Mouse (Mus musculus) forebrain, embryonic 16.5 days (tissue): ENCODE data around the gene Casq2. TPM values are rescaled to one million over a fixed set of nuclear protein-coding genes. Genes with fewer than 3 reads are reported as not detected.

Source experiments
- ATAC-seq: fragments of 200-750 bp; cut with Nextera tagmentation; 2 replicates; pipeline ENCODE4 v1.8.0; 2017; ENCODE audit warnings: mild to moderate bottlenecking, moderate library complexity
- H3K27ac ChIP-seq: fragments of 300-500 bp; sonication (generic); 2 replicates; pipeline ENCODE4 v1.5.1; 2014; ENCODE audit warnings: low read length, control low read depth
- H3K27me3 ChIP-seq: fragments of 300-500 bp; sonication (generic); replicated peaks from 2 replicates; pipeline ENCODE4 v1.6.1; 2014; ENCODE audit warnings: low read length; ENCODE audit not compliant: control insufficient read depth, insufficient read depth
- H3K36me3 ChIP-seq: fragments of 300-500 bp; sonication (generic); 2 replicates; pipeline ENCODE4 v1.6.1; 2014; ENCODE audit not compliant: control insufficient read depth, insufficient read depth
- H3K4me1 ChIP-seq: fragments of 300-500 bp; sonication (generic); replicated peaks from 2 replicates; pipeline ENCODE4 v1.6.1; 2014; ENCODE audit warnings: low read length; ENCODE audit not compliant: control insufficient read depth, insufficient read depth
- H3K4me2 ChIP-seq: fragments of 300-500 bp; sonication (generic); 2 replicates; pipeline ENCODE4 v1.6.1; 2014; ENCODE audit warnings: mild to moderate bottlenecking, low read length, control low read depth
- H3K4me3 ChIP-seq: fragments of 300-500 bp; sonication (generic); replicated peaks from 2 replicates; pipeline ENCODE4 v1.5.1; 2014; ENCODE audit warnings: mild to moderate bottlenecking, low read length, control low read depth
- H3K9ac ChIP-seq: fragments of 300-500 bp; sonication (generic); replicated peaks from 2 replicates; pipeline ENCODE4 v1.6.1; 2014; ENCODE audit warnings: low read depth, low read length, control low read depth
- H3K9me3 ChIP-seq: fragments of 300-500 bp; sonication (generic); 2 replicates; pipeline ENCODE4 v1.6.1; 2016; ENCODE audit warnings: low read length; ENCODE audit not compliant: control insufficient read depth
- WGBS: fragments of 180-500 bp; shearing (Covaris S2); extraction: QIAGEN DNeasy Blood & Tissue Kit; methylation state at CpG from one replicate; pipeline ENCODE4 v1.1.7; 2014; 5-methylcytosine and 5-hydroxymethylcytosine counted together
- polyA plus RNA-seq: library from polyadenylated mRNA; unstranded; fragments of >200 nt; fragmentation: Nextera tagmentation; extraction: Ambion mirVana; gene quantifications from 2 replicates; pipeline ENCODE4 v1.2.1, GENCODE M21; 2015

The Casq2 gene
- polyA plus RNA-seq, 1 experiment from 2014 or later = 0.33 TPM

DNA sequence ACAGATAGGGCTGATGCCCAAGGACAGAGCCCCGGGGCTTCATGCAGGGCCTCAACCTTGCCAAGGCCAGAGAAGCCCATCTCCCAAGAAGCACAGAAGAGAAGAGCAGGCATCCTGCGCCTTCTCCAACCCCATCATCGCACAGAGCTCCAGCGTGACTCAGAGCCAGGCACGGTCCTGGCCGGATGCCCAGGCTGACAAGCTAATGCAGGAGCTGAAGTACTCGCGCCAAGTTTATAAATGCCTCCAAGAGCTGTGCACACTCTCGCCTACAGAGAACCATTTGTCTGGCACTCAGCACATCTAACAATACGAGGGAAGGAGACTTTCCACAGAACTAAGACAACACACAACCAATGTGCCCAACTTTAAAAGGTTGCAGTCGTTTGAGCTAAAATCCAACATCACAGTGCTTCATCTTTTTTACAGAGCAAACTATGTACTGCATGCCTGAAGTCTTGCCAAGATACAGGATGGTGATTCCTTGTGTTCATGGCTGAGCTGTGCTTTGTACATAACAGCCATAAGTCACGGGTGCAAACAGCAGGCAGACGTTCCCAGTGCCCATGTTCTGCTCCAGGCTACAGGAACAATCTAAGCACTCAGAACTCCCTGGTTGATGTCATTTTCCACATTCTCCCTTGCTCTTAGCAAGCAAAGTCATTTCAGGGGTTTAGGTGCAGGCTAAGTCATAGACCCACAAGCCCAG lies 83.1 kb downstream of the Casq2 start:
- ATAC-seq = peak; percentile 98
- H3K9me3 ChIP-seq = no peaks in the 10 kb centered on the region
- H3K4me3 ChIP-seq = no peak overlapping the region
- no peaks in the 10 kb centered on the region for H3K27me3 ChIP-seq
- H3K4me2 ChIP-seq = peak overlapping the region; percentile 23; the same call in 1 of the 2 replicates
- H3K27ac ChIP-seq = peak overlapping the region; percentile 72
- WGBS = 20% methylated on average over 13 of the region's 13 CpGs
- no peaks in the 10 kb centered on the region for H3K36me3 ChIP-seq
- H3K9ac ChIP-seq = no peak overlapping the region
- H3K4me1 ChIP-seq = peaks cover 24% of the 10 kb centered on the region

DNA sequence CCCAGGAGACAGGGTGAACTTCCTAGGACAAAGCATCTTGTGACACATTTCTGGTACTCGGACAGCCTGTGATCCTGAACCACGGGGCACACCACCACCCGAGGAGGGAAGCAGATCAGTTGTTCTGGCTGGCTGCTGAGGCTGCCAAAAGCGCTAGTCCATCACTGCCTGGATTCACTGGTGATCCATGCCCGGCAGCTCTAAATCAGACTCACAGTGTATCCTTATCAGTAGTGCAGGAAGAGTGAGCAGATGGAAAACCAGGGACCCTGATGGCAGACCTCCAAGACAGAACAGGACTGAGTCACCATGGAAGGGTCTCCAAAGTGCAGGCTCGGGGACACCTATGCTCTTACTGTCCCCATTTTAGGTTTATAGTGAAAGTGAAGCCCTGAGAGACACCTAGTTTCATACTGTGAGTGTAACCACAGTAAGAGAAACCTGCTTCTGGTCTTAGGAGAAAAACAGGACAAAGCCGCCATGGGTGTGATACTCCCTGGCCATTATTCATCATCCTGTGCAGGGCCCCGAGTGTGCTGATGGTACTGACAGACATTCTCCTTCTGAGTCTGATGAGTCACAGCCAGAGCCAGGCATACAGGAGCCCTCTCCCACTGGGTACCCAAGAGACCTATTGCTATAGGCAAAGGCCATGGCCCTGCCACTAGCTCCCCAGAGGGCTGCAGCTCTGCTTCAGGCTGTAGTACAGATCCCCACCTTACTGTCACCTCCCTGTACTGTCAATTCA lies 88.1 kb downstream of the Casq2 start:
- Histone ChIP-seq H3K4me2 (no peak overlapping the region), H3K4me3 (no peak overlapping the region), H3K4me1 (peaks cover 7% of the 10 kb centered on the region), H3K27me3 (no peaks in the 10 kb centered on the region), H3K9ac (no peak overlapping the region), H3K36me3 (no peaks in the 10 kb centered on the region), H3K27ac (no peak overlapping the region), H3K9me3 (no peaks in the 10 kb centered on the region)
- WGBS = 69% methylated on average over 8 of the region's 8 CpGs
- ATAC-seq = no peak

DNA sequence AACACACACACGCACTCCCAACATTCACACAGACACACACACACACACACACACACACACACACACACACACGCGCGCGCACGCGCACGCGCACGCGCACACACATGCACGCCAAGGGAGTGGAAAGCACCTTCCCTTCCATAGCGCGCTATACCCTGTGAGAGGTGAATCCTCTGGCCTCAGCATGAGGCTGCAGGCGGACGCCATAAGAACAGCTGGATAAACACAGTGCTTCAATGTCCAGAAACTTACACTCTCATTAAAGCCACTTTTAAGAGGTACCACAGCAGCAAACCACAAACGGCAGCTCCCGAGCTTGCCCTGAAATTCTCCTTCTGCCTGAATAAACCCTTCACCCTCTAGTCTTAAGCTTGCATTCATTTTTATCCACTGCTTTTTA lies 89.5 kb downstream of the Casq2 start:
- 89% methylated on average over 17 of the region's 18 CpGs for WGBS
- no peak overlapping the region for H3K4me3 ChIP-seq
- no peak overlapping the region for H3K9ac ChIP-seq
- H3K36me3 ChIP-seq = no peaks in the 10 kb centered on the region
- H3K27ac ChIP-seq = no peak overlapping the region
- no peaks in the 10 kb centered on the region for H3K27me3 ChIP-seq
- H3K4me1 ChIP-seq = no peaks in the 10 kb centered on the region
- no peaks in the 10 kb centered on the region for H3K9me3 ChIP-seq
- ATAC-seq = no peak
- H3K4me2 ChIP-seq = no peak overlapping the region

DNA sequence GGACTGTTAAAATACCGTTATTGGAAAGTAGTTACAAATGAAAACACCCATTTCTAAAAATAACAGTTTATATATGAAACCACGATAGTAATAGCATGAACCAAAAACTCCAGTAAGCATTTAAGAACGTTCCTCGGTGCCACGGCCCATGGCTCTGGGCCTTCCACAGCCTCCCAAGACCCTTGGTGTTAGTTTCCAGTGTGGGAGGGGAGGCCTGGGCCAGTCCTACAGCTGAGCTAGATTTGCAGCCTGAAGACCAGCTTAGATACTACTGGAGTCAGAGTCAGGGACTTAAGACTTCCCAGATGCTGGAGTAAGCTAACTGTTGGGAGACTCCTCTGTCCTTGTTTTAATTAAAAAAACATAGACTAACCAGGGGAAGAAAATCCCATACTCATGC lies 89.9 kb downstream of the Casq2 start:
- H3K4me1 ChIP-seq = no peaks in the 10 kb centered on the region
- no peaks in the 10 kb centered on the region for H3K9me3 ChIP-seq
- no peak overlapping the region for H3K27ac ChIP-seq
- no peak overlapping the region for H3K4me2 ChIP-seq
- H3K27me3 ChIP-seq = no peaks in the 10 kb centered on the region
- H3K4me3 ChIP-seq = no peak overlapping the region
- no peak overlapping the region for H3K9ac ChIP-seq
- 82% methylated on average over 5 of the region's 5 CpGs for WGBS
- ATAC-seq = no peak
- no peaks in the 10 kb centered on the region for H3K36me3 ChIP-seq

DNA sequence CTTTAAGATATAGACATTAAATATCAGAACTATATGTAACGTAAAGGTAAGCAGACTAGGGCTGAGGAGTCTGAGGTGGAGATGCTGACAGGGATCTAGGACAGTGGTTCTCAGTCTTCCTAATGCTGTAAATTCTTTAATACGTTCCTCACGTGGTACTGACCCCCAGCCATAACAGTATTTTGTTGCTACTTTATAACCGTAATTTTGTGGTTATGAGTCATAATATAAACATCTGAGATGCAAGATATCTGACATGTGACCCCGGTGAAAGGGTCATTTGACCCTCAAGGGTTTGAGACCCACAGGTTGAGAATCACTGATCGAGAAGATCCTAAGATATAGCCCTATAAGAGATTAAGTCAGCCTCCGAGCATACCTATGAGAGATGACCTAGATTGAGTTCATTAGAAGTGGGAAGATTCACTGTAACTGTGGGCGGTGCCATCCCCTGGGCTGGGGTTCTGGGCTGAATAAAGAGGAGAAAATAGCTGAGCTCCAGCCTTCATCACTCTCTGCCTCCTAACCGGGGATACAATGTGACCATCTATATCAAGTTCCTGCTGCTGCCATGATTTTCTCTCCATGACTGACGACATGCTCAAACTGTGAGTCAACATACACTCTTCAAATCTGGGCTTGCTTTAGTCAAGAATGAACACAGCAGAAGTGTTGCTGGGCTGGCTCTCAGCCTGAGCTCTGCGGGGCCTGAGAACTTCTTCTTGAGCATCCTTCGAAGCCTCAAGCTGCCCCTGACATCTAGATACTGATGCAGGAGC lies 91.8 kb downstream of the Casq2 start:
- no peaks in the 10 kb centered on the region for H3K36me3 ChIP-seq
- WGBS = 94% methylated on average over 12 of the region's 12 CpGs

DNA sequence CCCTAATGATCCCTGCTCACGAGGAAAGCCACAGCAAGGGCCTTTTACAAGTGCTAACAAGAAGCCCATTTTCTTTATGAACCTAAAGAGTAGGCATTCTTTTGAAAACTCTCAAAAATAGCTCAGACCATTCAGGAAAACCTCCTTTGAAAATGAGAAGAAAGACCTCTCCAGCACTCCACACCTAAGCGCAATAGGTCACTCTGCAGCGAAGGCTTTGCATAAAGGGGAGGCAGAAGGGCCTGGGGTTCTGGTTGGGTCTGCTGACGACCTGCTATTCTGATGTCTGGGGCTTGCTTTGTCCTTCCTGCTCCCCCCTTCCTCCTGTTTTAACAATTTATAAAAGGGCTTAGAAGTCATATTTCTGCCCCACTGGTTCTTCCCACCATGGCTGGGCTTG lies 93.7 kb downstream of the Casq2 start:
- no peak overlapping the region for H3K27ac ChIP-seq
- H3K9me3 ChIP-seq = no peaks in the 10 kb centered on the region
- H3K27me3 ChIP-seq = no peaks in the 10 kb centered on the region
- H3K4me3 ChIP-seq = no peak overlapping the region
- ATAC-seq = no peak
- no peaks in the 10 kb centered on the region for H3K36me3 ChIP-seq
- no peaks in the 10 kb centered on the region for H3K4me1 ChIP-seq
- no peak overlapping the region for H3K4me2 ChIP-seq
- no peak overlapping the region for H3K9ac ChIP-seq
- WGBS = 8% methylated on average over 4 of the region's 4 CpGs

More for the DNA sequence above, 91.8 kb downstream of the Casq2 start:
- no peak overlapping the region for H3K4me3 ChIP-seq
- no peaks in the 10 kb centered on the region for H3K27me3 ChIP-seq
- H3K4me2 ChIP-seq = no peak overlapping the region
- no peak overlapping the region for H3K27ac ChIP-seq
- no peaks in the 10 kb centered on the region for H3K4me1 ChIP-seq
- no peaks in the 10 kb centered on the region for H3K9me3 ChIP-seq
- ATAC-seq = no peak
- H3K9ac ChIP-seq = no peak overlapping the region

DNA sequence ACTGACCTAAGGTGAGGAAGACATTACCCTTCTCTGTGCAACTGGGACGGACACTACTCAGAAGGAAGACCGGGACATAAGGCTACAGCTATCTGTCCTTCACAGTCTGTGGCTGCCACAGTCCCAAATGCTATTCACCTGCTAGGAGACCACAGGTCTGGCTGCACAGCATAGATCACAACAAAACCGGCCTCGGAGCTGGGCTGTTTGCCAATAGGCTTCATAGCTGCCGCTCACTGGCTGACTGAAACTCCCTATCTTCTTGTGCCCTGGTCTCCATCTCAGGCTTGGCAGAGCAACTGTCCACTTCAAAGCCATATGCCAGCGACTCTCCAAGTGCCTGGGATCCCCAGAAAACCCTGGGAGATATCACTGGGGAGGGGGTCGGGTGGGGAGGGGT lies 94.5 kb downstream of the Casq2 start:
- 52% methylated on average over 7 of the region's 7 CpGs for WGBS
- no peak overlapping the region for H3K27ac ChIP-seq
- ATAC-seq = no peak

DNA sequence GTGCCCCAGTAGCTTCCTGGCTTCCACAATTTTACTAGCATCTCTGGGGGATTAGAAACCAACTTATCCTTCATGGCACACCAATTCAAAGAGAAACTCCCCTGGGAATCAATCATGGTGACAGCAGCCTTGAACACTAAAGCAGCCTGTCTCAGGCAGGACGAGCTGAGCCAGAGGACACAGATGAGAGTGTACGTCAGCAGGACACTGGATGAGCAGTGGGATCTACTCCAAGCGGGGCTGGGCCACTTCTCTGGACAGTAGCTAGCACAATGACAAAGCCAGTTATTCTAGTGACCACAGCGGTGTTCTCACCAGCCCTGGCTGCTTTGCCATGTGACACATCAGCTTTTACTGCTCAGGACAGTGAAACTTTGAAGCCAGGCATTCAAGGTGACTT lies 95.0 kb downstream of the Casq2 start:
- no peak for ATAC-seq
- no peaks in the 10 kb centered on the region for H3K36me3 ChIP-seq
- H3K9ac ChIP-seq = no peak overlapping the region
- H3K9me3 ChIP-seq = peaks cover 3% of the 10 kb centered on the region; the same call in 1 of the 2 replicates
- no peaks in the 10 kb centered on the region for H3K27me3 ChIP-seq
- no peak overlapping the region for H3K4me2 ChIP-seq
- H3K4me1 ChIP-seq = no peaks in the 10 kb centered on the region
- no peak overlapping the region for H3K4me3 ChIP-seq
- H3K27ac ChIP-seq = no peak overlapping the region
- 87% methylated on average over 4 of the region's 4 CpGs for WGBS

More for the DNA sequence above, 94.5 kb downstream of the Casq2 start:
- H3K4me3 ChIP-seq = no peak overlapping the region
- no peak overlapping the region for H3K9ac ChIP-seq
- H3K27me3 ChIP-seq = no peaks in the 10 kb centered on the region
- no peaks in the 10 kb centered on the region for H3K36me3 ChIP-seq
- H3K9me3 ChIP-seq = no peaks in the 10 kb centered on the region
- no peak overlapping the region for H3K4me2 ChIP-seq
- H3K4me1 ChIP-seq = no peaks in the 10 kb centered on the region

DNA sequence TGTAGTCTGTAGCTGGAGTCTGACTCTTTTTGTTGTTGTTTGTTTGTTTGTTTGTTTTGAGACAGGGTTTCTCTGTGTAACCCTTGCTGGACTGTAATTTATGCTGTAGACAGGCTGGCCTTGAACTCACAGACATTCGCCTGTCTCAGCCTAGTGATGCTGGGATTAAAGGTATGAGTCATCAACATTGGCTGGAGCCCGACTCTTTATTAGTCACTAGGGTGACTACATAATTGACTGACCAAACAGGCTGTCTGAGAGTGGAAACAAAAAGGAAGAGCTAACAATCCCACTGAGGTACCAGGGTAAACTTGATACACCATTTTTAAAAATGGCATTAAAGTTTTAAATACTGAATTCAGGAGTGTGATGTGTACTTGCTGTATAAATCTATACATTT lies 96.4 kb downstream of the Casq2 start:
- WGBS = 86% methylated on average over 2 of the region's 2 CpGs
- no peaks in the 10 kb centered on the region for H3K4me1 ChIP-seq
- ATAC-seq = no peak
- H3K36me3 ChIP-seq = no peaks in the 10 kb centered on the region
- no peak overlapping the region for H3K4me3 ChIP-seq
- no peak overlapping the region for H3K9ac ChIP-seq
- peaks cover 3% of the 10 kb centered on the region; the same call in 1 of the 2 replicates for H3K9me3 ChIP-seq
- H3K27ac ChIP-seq = no peak overlapping the region
- no peaks in the 10 kb centered on the region for H3K27me3 ChIP-seq
- H3K4me2 ChIP-seq = no peak overlapping the region
